Mouse (Mus musculus): Measurements from ENCODE around the gene Ppia. TPM values are rescaled to one million over a fixed set of nuclear protein-coding genes. Genes with fewer than 3 reads are reported as not detected.
A peak's percentile ranks its signal among the peaks of the same experiment; 100 is the strongest.

The Ppia gene
- total and polyA plus RNA-seq, 3 experiments = 5,764 to 9,428 (median 8,867) TPM

GRCm38 (mm10) chr11:6430186-6430585 is 14.9 kb downstream of the Ppia start:
- DNase-seq (ENCODE audit: extremely low read depth) = no peak
- Histone ChIP-seq H3K9ac (ENCODE audit: insufficient read depth, low read depth) (no peak overlapping the region), H3K4me3 (replicated peaks in 1 of 3; ENCODE audit: low read depth in 2 of 3, low read length in 2 of 3, poor library complexity in 1 of 3) (no peak overlapping the region), H3K27me3 (replicated peaks) (no peaks in the 10 kb centered on the region), H3K9me3 (replicated peaks; ENCODE audit: low read length) (no peaks in the 10 kb centered on the region), H3K79me2 (replicated peaks; ENCODE audit: control insufficient read depth, extremely low read depth, insufficient read depth, poor library complexity, severe bottlenecking) (no peaks in the 10 kb centered on the region), H3K36me3 (replicated peaks in 1 of 2; ENCODE audit: control insufficient read depth in 1 of 2, insufficient read depth in 1 of 2, low read length in 1 of 2) (peaks cover 46 to 83% of the 10 kb centered on the region in 2 experiments), H3K4me2 (ENCODE audit: insufficient read depth, low read depth, poor library complexity, severe bottlenecking) (no peak overlapping the region), H3K4me1 (ENCODE audit: control insufficient read depth in 1 of 2, insufficient read depth in 2 of 2) (no peaks in the 10 kb centered on the region), H3K27ac (ENCODE audit: insufficient read depth, low read depth) (no peak overlapping the region)
- TF ChIP-seq MAX (IDR thresholded peaks at IDR 0.05; ENCODE audit: low read length) (no peak), ZKSCAN1 (IDR thresholded peaks at IDR 0.05; ENCODE audit: borderline replicate concordance, low read depth, low read length) (no peak), USF2 (conservative IDR thresholded peaks at IDR 0.05; ENCODE audit: low read depth, low read length) (no peak), POLR2AphosphoS2 (IDR thresholded peaks at IDR 0.05; ENCODE audit: low read depth, low read length) (no peak), ZC3H11A (IDR thresholded peaks at IDR 0.05; ENCODE audit: low read depth, low read length) (no peak), CHD2 (IDR thresholded peaks at IDR 0.05; ENCODE audit: low read length) (no peak)
- in situ Hi-C loops (cut with MboI; ENCODE audit: low pct_ligation_motif_present, low pct_unique_long_range_greater_than_20kb, low sequenced_read_pairs) = no loop called here
- dilution Hi-C loops (cut with MboI; ENCODE audit: extremely low pct_ligation_motif_present, extremely low pct_unique_long_range_greater_than_20kb, low sequenced_read_pairs) = no loop called here

DNA sequence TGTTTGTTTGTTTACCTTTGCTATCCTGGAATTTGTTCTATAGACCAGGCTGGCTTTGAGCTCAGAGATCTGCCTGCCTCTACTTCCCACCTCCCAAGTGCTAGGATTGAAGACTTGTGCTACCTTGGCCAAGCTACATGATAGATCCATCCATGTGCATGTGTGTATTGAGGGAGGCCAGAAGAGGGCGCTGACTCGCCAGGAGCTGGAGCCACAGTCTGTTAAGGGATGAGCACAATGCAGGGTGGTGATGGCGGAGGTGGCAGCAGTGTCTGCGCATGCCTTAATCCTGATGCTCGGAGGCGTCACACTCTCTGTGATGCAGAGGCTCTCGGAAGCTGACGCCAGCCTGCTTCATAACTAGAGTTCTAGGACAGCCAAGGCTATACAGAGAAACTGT is 21.2 kb downstream of the Ppia start:
- DNase-seq (ENCODE audit: extremely low read depth) = peak; percentile 78
- TF ChIP-seq MYC (IDR thresholded peaks at IDR 0.05; ENCODE audit: low read depth, low read length) (peak; percentile 78; the same call in 1 of the 2 replicates), CTCF (conservative IDR thresholded peaks at IDR 0.05 in 1 of 2, IDR thresholded peaks at IDR 0.05 in 1 of 2; ENCODE audit: low read depth in 2 of 2, low read length in 2 of 2) (peak; percentile 69 to 93), SMC3 (IDR thresholded peaks at IDR 0.05; ENCODE audit: low read depth, low read length) (peak; percentile 81), MAX (IDR thresholded peaks at IDR 0.05; ENCODE audit: low read length) (peak; percentile 67), POLR2AphosphoS2 (IDR thresholded peaks at IDR 0.05; ENCODE audit: low read depth, low read length) (no peak), RAD21 (IDR thresholded peaks at IDR 0.05; ENCODE audit: low read depth, low read length) (peak; percentile 84), BHLHE40 (IDR thresholded peaks at IDR 0.05; ENCODE audit: low read depth, low read length) (no peak), TBP (conservative IDR thresholded peaks at IDR 0.05; ENCODE audit: low read depth, low read length) (no peak), NELFE (IDR thresholded peaks at IDR 0.05; ENCODE audit: low read depth, low read length) (no peak), HCFC1 (IDR thresholded peaks at IDR 0.05; ENCODE audit: low read depth, low read length) (no peak), UBTF (IDR thresholded peaks at IDR 0.05; ENCODE audit: low read depth, low read length) (no peak), ZC3H11A (IDR thresholded peaks at IDR 0.05; ENCODE audit: low read depth, low read length) (0 out of 2 replicates have a peak, but pooled peaks have one; percentile 2)
- Histone ChIP-seq H3K4me1 (ENCODE audit: control insufficient read depth in 1 of 2, insufficient read depth in 2 of 2) (no peaks in the 10 kb centered on the region), H3K27ac (ENCODE audit: insufficient read depth, low read depth) (no peak overlapping the region), H3K9ac (ENCODE audit: insufficient read depth, low read depth) (no peak overlapping the region), H3K36me3 (replicated peaks in 1 of 2; ENCODE audit: control insufficient read depth in 1 of 2, insufficient read depth in 1 of 2, low read length in 1 of 2) (peaks cover 31 to 65% of the 10 kb centered on the region in 2 experiments), H3K79me2 (replicated peaks; ENCODE audit: control insufficient read depth, extremely low read depth, insufficient read depth, poor library complexity, severe bottlenecking) (peaks cover 10% of the 10 kb centered on the region), H3K4me3 (replicated peaks in 1 of 3; ENCODE audit: low read depth in 2 of 3, low read length in 2 of 3, poor library complexity in 1 of 3) (no peak overlapping the region), H3K9me3 (replicated peaks; ENCODE audit: low read length) (no peaks in the 10 kb centered on the region), H3K4me2 (ENCODE audit: insufficient read depth, low read depth, poor library complexity, severe bottlenecking) (no peak overlapping the region), H3K27me3 (replicated peaks) (no peaks in the 10 kb centered on the region)
- in situ Hi-C loops (cut with MboI; ENCODE audit: low pct_ligation_motif_present, low pct_unique_long_range_greater_than_20kb, low sequenced_read_pairs) = no loop called here
- dilution Hi-C loops (cut with MboI; ENCODE audit: extremely low pct_ligation_motif_present, extremely low pct_unique_long_range_greater_than_20kb, low sequenced_read_pairs) = no loop called here
